9 mouse cellular contexts compared by ENCODE assay signal in the genomic region with DNA sequence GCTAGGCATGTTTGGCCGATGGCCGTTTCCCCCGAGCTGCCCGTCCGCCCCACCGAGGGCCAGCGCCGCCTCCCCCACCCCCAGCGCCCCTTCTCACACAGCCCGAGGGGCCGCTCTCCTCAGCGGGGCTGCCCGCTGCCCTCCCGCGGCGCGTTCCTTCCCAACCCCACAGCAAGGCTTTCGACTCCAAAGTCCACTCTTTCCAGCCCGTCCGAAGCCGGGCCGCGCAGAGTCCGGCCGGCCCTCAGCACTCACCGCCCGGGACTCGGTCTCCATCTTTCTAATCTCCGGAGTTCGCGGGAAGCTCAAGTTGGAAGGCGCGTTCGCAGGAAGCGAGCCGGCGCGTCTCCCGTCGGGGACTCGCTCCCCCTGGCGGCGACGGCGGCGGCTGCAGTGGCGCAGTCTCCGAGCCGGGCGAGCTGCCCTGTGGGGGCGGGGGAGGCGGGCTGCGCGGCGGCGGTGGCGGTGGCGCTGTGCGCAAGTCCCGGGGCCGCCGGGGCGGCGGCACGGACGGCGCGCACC. TPM values are rescaled to one million over a fixed set of nuclear protein-coding genes. Genes with fewer than 3 reads are reported as not detected.
DNase-seq lines count a peak whose midpoint lies in the region; ATAC-seq and TF ChIP-seq lines count a peak whose summit lies in the region.
"Had no signal": no experiment of that assay in that cellular context is flagged by ENCODE, and none has a peak within 500 bp of the region (broad histone marks: within the 10 kb centered on the region; RNA-seq: fewer than 3 reads in every experiment).

A gene (minus strand): TSS at position 426 of the 522 bp plus-strand sequence.

- peak; percentile 62 for TF ChIP-seq CTCF in kidney, postnatal 0 days (IDR thresholded peaks at IDR 0.05; ENCODE audit: low read depth)
- TF ChIP-seq CTCF in liver, adult 2 months (IDR thresholded peaks at IDR 0.05; ENCODE audit: low read depth, low read length) = peak; percentile 70
- peak; percentile 61 for TF ChIP-seq CTCF in midbrain, postnatal 0 days (IDR thresholded peaks at IDR 0.05)

- H3K27ac ChIP-seq in heart, embryonic 15.5 days = no peak within 1 kb of the TSS
- H3K27ac ChIP-seq in kidney, postnatal 0 days = no peak within 1 kb of the TSS
- H3K27ac ChIP-seq in liver, adult 2 months (replicated peaks; ENCODE audit: insufficient read depth, low read depth, low read length) = no peak within 1 kb of the TSS
- H3K27ac ChIP-seq in midbrain, postnatal 0 days (ENCODE audit: low read depth, low read length) = no peak within 1 kb of the TSS

- peak; percentile 24 to 41 for DNase-seq in monocyte, adult 2 months (ENCODE audit: low read depth in 1 of 2, low spot score in 2 of 2)
- DNase-seq in kidney, postnatal 0 days (ENCODE audit: low spot score) = peak; percentile 59
- DNase-seq in liver, adult 2 months (ENCODE audit: extremely low read depth, low read depth, low spot score) = no peak
- DNase-seq in midbrain, postnatal 0 days (ENCODE audit: low spot score) = peak; percentile 49
- peak; percentile 53 to 72 for DNase-seq in spleen, postnatal 14 days (ENCODE audit: low spot score in 2 of 2)

- TF ChIP-seq POLR2A in liver, adult 2 months (IDR thresholded peaks at IDR 0.05; ENCODE audit: extremely low read depth, insufficient read depth, low read length) = no peak

- peaks cover 12% of the 10 kb centered on the region for H3K4me1 ChIP-seq in heart, embryonic 15.5 days (replicated peaks)
- H3K4me1 ChIP-seq in kidney, postnatal 0 days (replicated peaks; ENCODE audit: insufficient read depth, low read length) = no peaks in the 10 kb centered on the region
- no peaks in the 10 kb centered on the region; the same call in 1 of the 2 replicates for H3K4me1 ChIP-seq in liver, adult 2 months (ENCODE audit: control insufficient read depth, insufficient read depth, low read length)
- H3K4me1 ChIP-seq in midbrain, postnatal 0 days (ENCODE audit: insufficient read depth, low read length) = no peaks in the 10 kb centered on the region

- 10% methylated on average over 66 of the region's 68 CpGs for WGBS in heart, embryonic 15.5 days
- 14% methylated on average over 66 of the region's 68 CpGs for WGBS in kidney, postnatal 0 days
- 15% methylated on average over 67 of the region's 68 CpGs for WGBS in liver, adult 2 months
- WGBS in midbrain, postnatal 0 days = 7% methylated on average over 51 of the region's 68 CpGs

- no peak for ATAC-seq in monocyte, adult 5-6 weeks (replicated peaks; ENCODE audit: insufficient number of reproducible peaks, low FRiP score, low TSS enrichment, poor library complexity, severe bottlenecking)
- peak; percentile 70 for ATAC-seq in erythroid progenitor cell, adult 5-6 weeks (replicated peaks; ENCODE audit: low FRiP score, poor library complexity, severe bottlenecking)
- peak; percentile 72; the same call in 1 of the 2 replicates for ATAC-seq in heart, embryonic 15.5 days (replicated peaks; ENCODE audit: insufficient number of reproducible peaks, insufficient read depth, low FRiP score, low read depth)
- ATAC-seq in kidney, postnatal 0 days (replicated peaks; ENCODE audit: low FRiP score, low read depth) = peak; percentile 84
- ATAC-seq in midbrain, postnatal 0 days (ENCODE audit: low FRiP score) = peak; percentile 88

- H3K79me2 ChIP-seq in liver, adult 2 months (ENCODE audit: control insufficient read depth, insufficient read depth, low read length) = no peaks in the 10 kb centered on the region

- H3K9ac ChIP-seq in heart, embryonic 15.5 days = peak within 1 kb of the TSS; percentile 41; the same call in 1 of the 2 replicates
- no peak within 1 kb of the TSS for H3K9ac ChIP-seq in kidney, postnatal 0 days (ENCODE audit: low read depth, low read length)
- peak within 1 kb of the TSS; percentile 71 for H3K9ac ChIP-seq in liver, adult 2 months (ENCODE audit: low read depth, low read length)
- peak within 1 kb of the TSS; percentile 24; the same call in 1 of the 2 replicates for H3K9ac ChIP-seq in midbrain, postnatal 0 days (replicated peaks; ENCODE audit: low read length, poor library complexity, severe bottlenecking)

- H3K4me3 ChIP-seq in heart, embryonic 15.5 days = peak within 1 kb of the TSS; percentile 61
- H3K4me3 ChIP-seq in kidney, postnatal 0 days (replicated peaks; ENCODE audit: low read depth, low read length) = peak within 1 kb of the TSS; percentile 33
- peak within 1 kb of the TSS; percentile 68 for H3K4me3 ChIP-seq in liver, adult 2 months (ENCODE audit: insufficient read depth, low read depth, low read length)
- H3K4me3 ChIP-seq in midbrain, postnatal 0 days (ENCODE audit: low read depth, low read length) = peak within 1 kb of the TSS; percentile 49
- H3K4me3 ChIP-seq: myocyte had no signal

- peaks cover 22% of the 10 kb centered on the region for H3K27me3 ChIP-seq in heart, embryonic 15.5 days
- peaks cover 10% of the 10 kb centered on the region; the same call in 1 of the 2 replicates for H3K27me3 ChIP-seq in kidney, postnatal 0 days (ENCODE audit: insufficient read depth, low read length)
- peaks cover 6% of the 10 kb centered on the region; the same call in 1 of the 2 replicates for H3K27me3 ChIP-seq in liver, adult 2 months (ENCODE audit: control insufficient read depth, insufficient read depth, low read length)
- H3K27me3 ChIP-seq in midbrain, postnatal 0 days (ENCODE audit: insufficient read depth, low read length) = peaks cover 16% of the 10 kb centered on the region

- H3K9me3 ChIP-seq in heart, embryonic 15.5 days (replicated peaks) = peaks cover 8% of the 10 kb centered on the region
- H3K9me3 ChIP-seq in kidney, postnatal 0 days (replicated peaks; ENCODE audit: low read length) = no peaks in the 10 kb centered on the region; the same call in 1 of the 2 replicates
- H3K9me3 ChIP-seq in midbrain, postnatal 0 days (ENCODE audit: low read length) = peaks cover 9% of the 10 kb centered on the region; the same call in 1 of the 2 replicates

- H3K36me3 ChIP-seq in heart, embryonic 15.5 days = no peaks in the 10 kb centered on the region
- no peaks in the 10 kb centered on the region for H3K36me3 ChIP-seq in kidney, postnatal 0 days (ENCODE audit: insufficient read depth, low read length)
- H3K36me3 ChIP-seq in liver, adult 2 months (ENCODE audit: control insufficient read depth, insufficient read depth, low read length) = no peaks in the 10 kb centered on the region
- H3K36me3 ChIP-seq in midbrain, postnatal 0 days (ENCODE audit: insufficient read depth, low read length) = no peaks in the 10 kb centered on the region

- peak within 1 kb of the TSS; percentile 89 for H3K4me2 ChIP-seq in heart, embryonic 15.5 days
- H3K4me2 ChIP-seq in kidney, postnatal 0 days (ENCODE audit: low read length) = peak within 1 kb of the TSS; percentile 59
- peak within 1 kb of the TSS; percentile 54 for H3K4me2 ChIP-seq in midbrain, postnatal 0 days (ENCODE audit: low read depth, low read length, poor library complexity, severe bottlenecking)

RNA-seq across cellular contexts. Expression of the gene that starts here (rescaled TPM):
- 0.21 to 0.68 TPM in 2 of 3 replicates, not detected in the other for total RNA-seq in monocyte, adult 5-6 weeks (2017)
- total RNA-seq in erythroid progenitor cell, adult 5-6 weeks (2015; ENCODE audit: low replicate concordance) = not detected in 2 replicates
- not detected in 2 replicates for total RNA-seq in erythroid progenitor cell, adult 5-6 weeks (2017; ENCODE audit: low replicate concordance)
- 0.13 TPM in 1 of 2 replicates, not detected in the other for polyA plus RNA-seq in heart, embryonic 15.5 days (2015; fragmentation: Nextera tagmentation; extraction: Ambion mirVana)
- 0.72 and 1.7 TPM in 2 replicates for polyA plus RNA-seq in kidney, postnatal 0 days (2015; fragmentation: Nextera tagmentation; extraction: Ambion mirVana)
- 0.20 TPM in 1 of 2 replicates, not detected in the other for total RNA-seq in liver, adult 2 months (2014; rRNA removed)
- polyA plus RNA-seq in liver, adult 2 months (2012; rRNA removed) = not detected in 2 replicates
- 0.49 and 0.61 TPM in 2 replicates for total RNA-seq in midbrain, postnatal 0 days (2014; rRNA removed)
- 0.48 TPM in 1 of 2 replicates, not detected in the other for polyA plus RNA-seq in midbrain, postnatal 0 days (2015; fragmentation: Nextera tagmentation; extraction: Ambion mirVana)
- polyA plus RNA-seq: myocyte had no signal

Comparison
In these comparisons a context has a peak if more than half of its experiments do, and no peak if none do; other contexts are left out.
1. Peak in ATAC-seq in erythroid progenitor cell, adult 5-6 weeks; RNA of the gene not detected or under 1 TPM.
2. Peak in ATAC-seq, H3K4me3 ChIP-seq, H3K9ac ChIP-seq and H3K4me2 ChIP-seq in heart, embryonic 15.5 days; RNA of the gene not detected or under 1 TPM.
3. Peak in DNase-seq, ATAC-seq, H3K4me3 ChIP-seq, H3K9ac ChIP-seq and H3K4me2 ChIP-seq in midbrain, postnatal 0 days; RNA of the gene not detected or under 1 TPM.